In genomic region chr19:26604755-26605300, GRCm38 (mm10) we compare ENCODE assay signal across 8 mouse cellular contexts. TPM values are rescaled to one million over a fixed set of nuclear protein-coding genes. Genes with fewer than 3 reads are reported as not detected.
DNase-seq lines count a peak whose midpoint lies in the region; ATAC-seq lines count a peak whose summit lies in the region.

Smarca2 (plus strand) TSS chr19:26605050.

- 0 out of 2 replicates have a peak within 1 kb of the TSS, but pooled peaks have one; percentile 27 for H3K27ac ChIP-seq in forebrain, embryonic 11.5 days (ENCODE audit: low read depth, low read length)
- H3K27ac ChIP-seq in heart, embryonic 15.5 days: peak within 1 kb of the TSS; percentile 95
- H3K27ac ChIP-seq in liver, embryonic 13.5 days: peak within 1 kb of the TSS; percentile 61
- peak within 1 kb of the TSS; percentile 94 for H3K27ac ChIP-seq in stomach, embryonic 14.5 days (ENCODE audit: low read length)

- peaks cover 8% of the 10 kb centered on the region for H3K4me1 ChIP-seq in forebrain, embryonic 11.5 days (replicated peaks; ENCODE audit: control insufficient read depth, insufficient read depth, low read length)
- peaks cover 19% of the 10 kb centered on the region for H3K4me1 ChIP-seq in heart, embryonic 15.5 days (replicated peaks)
- H3K4me1 ChIP-seq in liver, embryonic 13.5 days (replicated peaks): peaks cover 37% of the 10 kb centered on the region
- 0 out of 2 replicates have a peak, but pooled peaks cover 5% of the 10 kb centered on the region for H3K4me1 ChIP-seq in stomach, embryonic 14.5 days (ENCODE audit: control insufficient read depth, insufficient read depth, low read length)

- peak; percentile 94 for ATAC-seq in forebrain, embryonic 11.5 days (replicated peaks; ENCODE audit: low FRiP score)
- peak; percentile 95 for ATAC-seq in heart, embryonic 15.5 days (replicated peaks; ENCODE audit: insufficient number of reproducible peaks, insufficient read depth, low FRiP score, low read depth)
- ATAC-seq in liver, embryonic 13.5 days (ENCODE audit: low read depth): peak; percentile 94
- ATAC-seq in stomach, embryonic 14.5 days (ENCODE audit: insufficient number of reproducible peaks, insufficient read depth, low FRiP score, low read depth): peak; percentile 95

- H3K27me3 ChIP-seq in forebrain, embryonic 11.5 days (ENCODE audit: control insufficient read depth, insufficient read depth, low read length): peaks cover 39% of the 10 kb centered on the region
- H3K27me3 ChIP-seq in heart, embryonic 15.5 days: no peaks in the 10 kb centered on the region
- peaks cover 69% of the 10 kb centered on the region for H3K27me3 ChIP-seq in liver, embryonic 13.5 days
- no peaks in the 10 kb centered on the region for H3K27me3 ChIP-seq in stomach, embryonic 14.5 days (ENCODE audit: control insufficient read depth, insufficient read depth, low read length)

- H3K4me2 ChIP-seq in forebrain, embryonic 11.5 days (ENCODE audit: low read depth, low read length, severe bottlenecking): peak within 1 kb of the TSS; percentile 100
- peak within 1 kb of the TSS; percentile 100 for H3K4me2 ChIP-seq in heart, embryonic 15.5 days
- peak within 1 kb of the TSS; percentile 95 for H3K4me2 ChIP-seq in liver, embryonic 13.5 days
- peak within 1 kb of the TSS; percentile 95 for H3K4me2 ChIP-seq in stomach, embryonic 14.5 days (replicated peaks; ENCODE audit: low read depth, low read length)

- H3K9ac ChIP-seq in forebrain, embryonic 11.5 days (ENCODE audit: low read length): peak within 1 kb of the TSS; percentile 59
- H3K9ac ChIP-seq in heart, embryonic 15.5 days: peak within 1 kb of the TSS; percentile 85
- peak within 1 kb of the TSS; percentile 70 for H3K9ac ChIP-seq in liver, embryonic 13.5 days
- peak within 1 kb of the TSS; percentile 74 for H3K9ac ChIP-seq in stomach, embryonic 14.5 days (replicated peaks; ENCODE audit: low read depth, low read length)

- H3K4me3 ChIP-seq in forebrain, embryonic 11.5 days (ENCODE audit: low read depth, low read length): peak within 1 kb of the TSS; percentile 61
- peak within 1 kb of the TSS; percentile 86 for H3K4me3 ChIP-seq in heart, embryonic 15.5 days
- peak within 1 kb of the TSS; percentile 69 for H3K4me3 ChIP-seq in liver, embryonic 13.5 days (replicated peaks)
- H3K4me3 ChIP-seq in stomach, embryonic 14.5 days (ENCODE audit: low read depth, low read length): peak within 1 kb of the TSS; percentile 80

- WGBS in forebrain, embryonic 11.5 days: under 1% methylated on average over 45 of the region's 45 CpGs
- WGBS in heart, embryonic 15.5 days: under 1% methylated on average over 45 of the region's 45 CpGs
- WGBS in liver, embryonic 13.5 days (ENCODE audit: insufficient replicate concordance): under 1% methylated on average over 45 of the region's 45 CpGs
- WGBS in stomach, embryonic 14.5 days: under 1% methylated on average over 45 of the region's 45 CpGs

- no peaks in the 10 kb centered on the region for H3K36me3 ChIP-seq in forebrain, embryonic 11.5 days (ENCODE audit: control insufficient read depth, insufficient read depth, low read length)
- H3K36me3 ChIP-seq in heart, embryonic 15.5 days: no peaks in the 10 kb centered on the region
- no peaks in the 10 kb centered on the region for H3K36me3 ChIP-seq in liver, embryonic 13.5 days
- no peaks in the 10 kb centered on the region for H3K36me3 ChIP-seq in stomach, embryonic 14.5 days (ENCODE audit: control insufficient read depth, insufficient read depth, low read length)

- peak; percentile 97 to 98 for DNase-seq in CD8-positive naive resting alpha-beta T cell, adult 2 months (ENCODE audit: low read depth in 2 of 2, low spot score in 2 of 2)
- DNase-seq in c-Kit-positive CD71-positive TER-119-negative erythroid progenitor cells, embryonic 14.5 days (ENCODE audit: low read depth): peak; percentile 80
- DNase-seq in forebrain, embryonic 11.5 days (ENCODE audit: low spot score): peak; percentile 96
- DNase-seq in kidney, postnatal 25 days: peak; percentile 97 to 99
- DNase-seq in liver, embryonic 13.5 days: peak; percentile 84
- DNase-seq in natural killer cell, adult 2 months (ENCODE audit: low spot score in 2 of 2): peak; percentile 91 to 95

- no peaks in the 10 kb centered on the region for H3K9me3 ChIP-seq in forebrain, embryonic 11.5 days (ENCODE audit: control insufficient read depth, low read length)
- no peaks in the 10 kb centered on the region for H3K9me3 ChIP-seq in heart, embryonic 15.5 days (replicated peaks)
- H3K9me3 ChIP-seq in liver, embryonic 13.5 days (replicated peaks): no peaks in the 10 kb centered on the region
- no peaks in the 10 kb centered on the region for H3K9me3 ChIP-seq in stomach, embryonic 14.5 days (ENCODE audit: control insufficient read depth, low read depth, low read length)

RNA-seq across cellular contexts. Expression of gene Smarca2, which starts in this region (rescaled TPM):
- 45.4 and 45.5 TPM in 2 replicates for polyA plus RNA-seq in forebrain, embryonic 11.5 days (2014; fragmentation: Nextera tagmentation; extraction: Ambion mirVana)
- polyA plus RNA-seq in heart, embryonic 15.5 days (2015; fragmentation: Nextera tagmentation; extraction: Ambion mirVana): 27.4 and 29.7 TPM in 2 replicates
- 4.8 and 6.6 TPM in 2 replicates for polyA plus RNA-seq in liver, embryonic 13.5 days (2015; fragmentation: Nextera tagmentation; extraction: Ambion mirVana)
- polyA plus RNA-seq in stomach, embryonic 14.5 days (2014; fragmentation: Nextera tagmentation; extraction: Ambion mirVana): 66.1 and 68.9 TPM in 2 replicates

Comparison
In these comparisons a context has a peak if more than half of its experiments do, and no peak if none do; other contexts are left out.
1. Peak in every context shown above with its lines: DNase-seq, ATAC-seq, H3K4me3 ChIP-seq and H3K27ac ChIP-seq.
2. H3K27ac ChIP-seq: peak in every context shown above with its lines; median percentile 95 in heart, embryonic 15.5 days; 94 in stomach, embryonic 14.5 days; 61 in liver, embryonic 13.5 days; 27 in forebrain, embryonic 11.5 days.